Mouse (Mus musculus) ES-CJ7 (cell line): Measurements from ENCODE around the gene Serpinb9c.
"Not testable (repeated sequence)": the region's sequence is repeated elsewhere in the genome, so short reads cannot be mapped to it uniquely, and the experiment has no call there.

ENCODE experiments used
- DNase-seq: peaks from one replicate; pipeline ENCODE4 v3.0.0; 2011; ENCODE audit warnings: low read depth, low spot score

Gene Serpinb9c

GRCm38 (mm10) chr13:33159642-33160041, at the start of gene Serpinb9c:
TSS of gene Serpinb9c (minus strand) at chr13:33159742.
- no peak for DNase-seq

- DNase-seq, result peak; percentile 22
Measured at GRCm38 (mm10) chr13:33199740-33200139, 40.2 kb upstream of the Serpinb9c start.

- DNase-seq, result no peak
Measured at GRCm38 (mm10) chr13:33192659-33193058, 33.1 kb upstream of the Serpinb9c start, which contains the start of gene Serpinb9d. TSS of gene Serpinb9d (plus strand) at chr13:33192959.

- DNase-seq, result not testable (repeated sequence)
Measured at GRCm38 (mm10) chr13:33190486-33190885, 30.9 kb upstream of the Serpinb9c start.

- DNase-seq, result no peak
Measured at GRCm38 (mm10) chr13:33141435-33141834, 18.1 kb downstream of the Serpinb9c start.

- no peak for DNase-seq
Measured at GRCm38 (mm10) chr13:33137717-33138116, 21.8 kb downstream of the Serpinb9c start.

GRCm38 (mm10) chr13:33113054-33113453, 46.5 kb downstream of the Serpinb9c start:
- DNase-seq, result no peak

- DNase-seq, result no peak
Measured at GRCm38 (mm10) chr13:33105626-33106025, 53.9 kb downstream of the Serpinb9c start.
